Mouse (Mus musculus) T-cell, adult 2 months (primary cell): Measurements from ENCODE around the gene Pigv.
A peak's percentile ranks its signal among the peaks of the same experiment; 100 is the strongest.

Experiments
- DNase-seq: peaks from one replicate; pipeline ENCODE4 v3.0.0; 2022; ENCODE audit warnings: low spot score

Pigv gene

GRCm38 (mm10) chr4:133671881-133672844 is at the start of gene Pigv:
TSS of gene Pigv (minus strand) at chr4:133672647.
- peak; percentile 91 for DNase-seq

GRCm38 (mm10) chr4:133719791-133720190 is 47.3 kb upstream of the Pigv start:
- DNase-seq: peak; percentile 47

GRCm38 (mm10) chr4:133712755-133713154 is 40.3 kb upstream of the Pigv start:
- DNase-seq: peak; percentile 28

GRCm38 (mm10) chr4:133711307-133712076 is 39.0 kb upstream of the Pigv start:
- DNase-seq: no peak

GRCm38 (mm10) chr4:133709395-133709794 is 36.9 kb upstream of the Pigv start:
- no peak for DNase-seq

- DNase-seq: no peak
Observed at GRCm38 (mm10) chr4:133707464-133707863, 35.0 kb upstream of the Pigv start.

- peak; percentile 88 for DNase-seq
Observed at GRCm38 (mm10) chr4:133706956-133707355, 34.5 kb upstream of the Pigv start.

- no peak for DNase-seq
Observed at GRCm38 (mm10) chr4:133705062-133705461, 32.6 kb upstream of the Pigv start.

- DNase-seq: no peak
Observed at GRCm38 (mm10) chr4:133700905-133701368, 28.5 kb upstream of the Pigv start.

- no peak for DNase-seq
Observed at GRCm38 (mm10) chr4:133695363-133695762, 22.9 kb upstream of the Pigv start.

- DNase-seq: no peak
Observed at GRCm38 (mm10) chr4:133690252-133690651, 17.8 kb upstream of the Pigv start.

- no peak for DNase-seq
Observed at GRCm38 (mm10) chr4:133688417-133689067, 16.1 kb upstream of the Pigv start.

GRCm38 (mm10) chr4:133687126-133687525 is 14.7 kb upstream of the Pigv start:
- DNase-seq: no peak

GRCm38 (mm10) chr4:133686512-133686911 is 14.1 kb upstream of the Pigv start:
- no peak for DNase-seq

GRCm38 (mm10) chr4:133680206-133680786 is 7.8 kb upstream of the Pigv start:
- DNase-seq: no peak

- no peak for DNase-seq
Observed at GRCm38 (mm10) chr4:133679629-133680028, 7.2 kb upstream of the Pigv start.

GRCm38 (mm10) chr4:133677266-133677665 is 4.8 kb upstream of the Pigv start:
- DNase-seq: peak; percentile 47

GRCm38 (mm10) chr4:133676189-133676588 is 3.7 kb upstream of the Pigv start:
- DNase-seq: no peak

GRCm38 (mm10) chr4:133675594-133676016 is 3.2 kb upstream of the Pigv start:
- DNase-seq: no peak

- no peak for DNase-seq
Observed at GRCm38 (mm10) chr4:133674331-133674695, 1.9 kb upstream of the Pigv start.

GRCm38 (mm10) chr4:133673666-133674330 is 1.4 kb upstream of the Pigv start:
- DNase-seq: no peak
